Mouse (Mus musculus) layer of hippocampus, postnatal 25 days (tissue): ENCODE measurements around the gene Prkaa1. TPM values are rescaled to one million over a fixed set of nuclear protein-coding genes. Genes with fewer than 3 reads are reported as not detected.

Experiments used
- total RNA-seq, 2 experiments: library from RNA; stranded (reverse); gene quantifications; 2 replicates each; pipeline ENCODE4 v1.2.3; 2021

Prkaa1 gene
- total RNA-seq, 2 experiments from 2014 or later, result 21.9 to 23.3 TPM

Other genes with a start within 250 kb of the Prkaa1 start
- gene Mroh2b, start 245.1 kb upstream of the Prkaa1 start, total RNA-seq, result not detected
- under 1 TPM; 0.25 to 0.35 TPM for gene C7, start 80.1 kb upstream of the Prkaa1 start, total RNA-seq
- gene Card6, start 35.3 kb upstream of the Prkaa1 start, total RNA-seq, result 1 to 10 TPM; 4.3 to 4.9 TPM
- gene Rpl37, start 27.2 kb upstream of the Prkaa1 start, total RNA-seq, result 100 to 1,000 TPM; 267 to 278 TPM
- gene Ttc33, start 41.7 kb downstream of the Prkaa1 start, total RNA-seq, result 10 to 100 TPM; 71.6 to 77.5 TPM
- 1 to 10 TPM in 1 of 2 experiments, under 1 TPM in 1; 0.75 to 1.0 TPM for gene Ptger4, start 100.3 kb downstream of the Prkaa1 start, total RNA-seq